Mouse (Mus musculus) thymus, adult 2 months (tissue): ENCODE data around the gene Bcas2.

Experiments
- CTCF ChIP-seq: fragments of 200-500 bp; IDR thresholded peaks from 2 replicates; pipeline ENCODE4 v1.5.1; 2012; ENCODE audit warnings: mild to moderate bottlenecking, control low read depth, low read length, moderate library complexity, borderline replicate concordance; ENCODE audit not compliant: control insufficient read depth, poor library complexity, insufficient read depth; ENCODE audit errors: extremely low read depth
- POLR2A ChIP-seq: fragments of 200-500 bp; IDR thresholded peaks from 2 replicates; pipeline ENCODE4 v1.6.1; 2012; ENCODE audit warnings: mild to moderate bottlenecking, low read length, control low read depth, moderate library complexity; ENCODE audit not compliant: control insufficient read depth, poor library complexity, insufficient read depth; ENCODE audit errors: extremely low read depth

DNA sequence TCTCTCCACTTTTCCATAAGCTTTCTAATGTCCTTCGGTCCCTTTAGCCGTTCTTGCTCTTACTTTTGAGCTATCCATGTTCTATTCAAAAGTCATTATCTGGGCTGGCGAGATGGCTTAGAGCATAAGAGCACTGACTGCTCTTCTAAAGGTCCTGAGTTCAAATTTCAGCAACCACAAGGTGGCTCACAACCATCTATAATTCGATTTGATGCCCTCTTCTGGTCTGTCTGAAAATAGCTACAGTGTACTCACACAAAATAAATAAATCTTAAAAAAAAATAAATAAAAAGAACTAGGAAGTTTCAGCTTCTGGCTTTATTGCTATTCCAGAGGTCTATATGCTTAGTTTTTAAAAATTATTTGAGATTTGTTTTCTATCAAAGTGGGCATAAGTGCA is 23.7 kb upstream of the Bcas2 start:
- TF ChIP-seq CTCF (no peak), POLR2A (no peak)
